Mouse (Mus musculus) liver, embryonic 16.5 days (tissue): ENCODE measurements around the gene Comt. TPM values are rescaled to one million over a fixed set of nuclear protein-coding genes. Genes with fewer than 3 reads are reported as not detected.
A peak's percentile ranks its signal among the peaks of the same experiment; 100 is the strongest.

Experiments used
- ATAC-seq: fragments of 200-750 bp; cut with Nextera tagmentation; 2 replicates; pipeline ENCODE4 v1.8.0; 2017; ENCODE audit warnings: low read depth, mild to moderate bottlenecking, moderate number of reproducible peaks, moderate library complexity
- H3K27ac ChIP-seq: fragments of 300-500 bp; sonication (generic); 2 replicates; pipeline ENCODE4 v1.5.1; 2014; ENCODE audit warnings: mild to moderate bottlenecking, low read length
- H3K27me3 ChIP-seq: fragments of 300-500 bp; sonication (generic); 2 replicates; pipeline ENCODE4 v1.6.1; 2014; ENCODE audit warnings: low read depth, low read length, mixed read lengths; ENCODE audit not compliant: control insufficient read depth, insufficient read depth
- H3K36me3 ChIP-seq: fragments of 300-500 bp; sonication (generic); 2 replicates; pipeline ENCODE4 v1.6.1; 2014; ENCODE audit warnings: mild to moderate bottlenecking; ENCODE audit not compliant: control insufficient read depth, insufficient read depth
- H3K4me1 ChIP-seq: fragments of 300-500 bp; sonication (generic); 2 replicates; pipeline ENCODE4 v1.6.1; 2014; ENCODE audit warnings: low read depth, low read length, mixed read lengths; ENCODE audit not compliant: control insufficient read depth
- H3K4me2 ChIP-seq: fragments of 300-500 bp; sonication (generic); 2 replicates; pipeline ENCODE4 v1.6.1; 2014; ENCODE audit warnings: low read depth, low read length, mixed read lengths
- H3K4me3 ChIP-seq: fragments of 300-500 bp; sonication (generic); 2 replicates; pipeline ENCODE4 v1.5.1; 2014; ENCODE audit warnings: low read depth, mild to moderate bottlenecking, low read length
- H3K9ac ChIP-seq: fragments of 300-500 bp; sonication (generic); 2 replicates; pipeline ENCODE4 v1.6.1; 2014; ENCODE audit warnings: low read depth, low read length
- H3K9me3 ChIP-seq: fragments of 300-500 bp; sonication (generic); replicated peaks from 2 replicates; pipeline ENCODE4 v1.6.1; 2016; ENCODE audit warnings: low read length; ENCODE audit not compliant: control insufficient read depth
- WGBS: fragments of 180-500 bp; shearing (Covaris S2); extraction: QIAGEN DNeasy Blood & Tissue Kit; methylation state at CpG from one replicate; pipeline ENCODE4 v1.1.7; 2014; ENCODE audit not compliant: insufficient replicate concordance; 5-methylcytosine and 5-hydroxymethylcytosine counted together
- microRNA-seq: library from miRNA; unstranded; fragments of <30 nt; microRNA quantifications from one replicate; pipeline ENCODE4, GENCODE M21; 2016
- polyA plus RNA-seq: library from polyadenylated mRNA; unstranded; fragments of >200 nt; fragmentation: Nextera tagmentation; extraction: Ambion mirVana; gene quantifications from 2 replicates; pipeline ENCODE4 v1.2.1, GENCODE M21; 2015

Gene Comt
- polyA plus RNA-seq, 1 experiment from 2014 or later: 85.1 TPM

DNA sequence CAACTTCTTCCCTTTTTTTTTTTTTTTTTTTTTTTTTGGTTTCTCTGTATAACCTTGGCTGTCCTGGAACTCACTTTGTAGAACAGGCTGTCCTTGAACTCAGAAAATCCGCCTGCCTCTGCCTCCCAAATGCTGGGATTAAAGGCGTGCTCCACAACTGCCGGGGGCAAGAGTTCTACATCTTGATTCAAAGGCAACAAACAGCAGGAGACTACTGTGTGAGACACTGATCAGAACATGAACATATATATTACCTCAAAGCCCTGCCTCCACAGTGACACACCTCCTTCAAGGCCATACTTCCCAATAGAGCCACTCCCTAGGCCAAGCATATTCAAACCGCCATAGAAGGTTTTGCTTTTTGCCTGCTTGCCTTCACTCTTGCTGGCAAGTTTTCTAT is 53.0 kb downstream of the Comt start:
- WGBS: 80% methylated on average over 4 of the region's 4 CpGs
- H3K27ac ChIP-seq: no peak overlapping the region
- ATAC-seq: no peak

DNA sequence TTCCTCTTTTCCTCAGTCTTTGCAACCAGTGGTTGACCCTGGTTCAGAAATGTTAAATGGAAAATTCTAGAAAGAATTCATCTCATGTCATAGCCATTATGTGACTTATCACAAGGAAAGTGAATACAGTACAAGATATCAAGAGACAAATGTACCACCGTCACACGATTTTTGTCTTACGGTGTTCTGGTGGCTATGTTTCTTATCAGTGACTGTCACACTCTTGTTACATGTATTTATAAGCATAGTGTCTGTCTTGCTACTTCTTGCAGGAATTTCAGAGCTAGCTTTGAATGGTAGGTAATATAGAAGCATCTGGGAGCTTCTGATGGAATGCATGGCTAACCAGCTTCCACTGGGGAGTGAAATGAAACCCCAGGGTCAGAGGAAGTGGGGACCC is 56.5 kb downstream of the Comt start:
- Histone ChIP-seq H3K4me3 (no peak overlapping the region), H3K4me1 (peaks cover 5% of the 10 kb centered on the region), H3K9me3 (no peaks in the 10 kb centered on the region), H3K9ac (no peak overlapping the region), H3K36me3 (no peaks in the 10 kb centered on the region), H3K27me3 (no peaks in the 10 kb centered on the region), H3K27ac (no peak overlapping the region), H3K4me2 (0 out of 2 replicates have a peak overlapping the region, but pooled peaks have one; percentile 2)
- ATAC-seq: peak; percentile 76
- WGBS: 25% methylated on average over 3 of the region's 3 CpGs

More for the DNA sequence above, 53.0 kb downstream of the Comt start:
- Histone ChIP-seq H3K36me3 (no peaks in the 10 kb centered on the region), H3K9me3 (no peaks in the 10 kb centered on the region), H3K4me2 (no peak overlapping the region), H3K4me1 (peaks cover 19% of the 10 kb centered on the region), H3K27me3 (no peaks in the 10 kb centered on the region), H3K9ac (no peak overlapping the region), H3K4me3 (no peak overlapping the region)

DNA sequence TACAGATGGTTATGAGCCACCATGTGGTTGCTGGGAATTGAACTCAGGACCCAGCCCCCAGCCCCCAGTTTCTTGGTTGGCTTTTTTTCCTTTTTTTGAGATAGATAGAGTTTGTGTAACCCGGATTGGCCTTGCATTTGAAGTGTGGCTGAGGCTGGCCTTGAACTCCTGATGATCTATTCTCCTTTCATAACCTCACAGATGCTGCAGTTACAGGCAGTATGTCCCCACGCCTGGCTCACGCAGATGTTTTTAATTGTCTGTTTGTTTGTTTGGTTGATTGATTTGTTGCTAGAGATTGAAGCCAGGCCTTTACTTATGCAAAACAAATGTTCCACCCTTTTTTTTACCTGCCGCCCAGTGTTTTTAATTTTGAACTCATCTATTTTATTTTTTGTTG is 59.8 kb downstream of the Comt start:
- H3K9ac ChIP-seq: no peak overlapping the region
- H3K4me2 ChIP-seq: no peak overlapping the region
- no peaks in the 10 kb centered on the region for H3K27me3 ChIP-seq
- H3K4me3 ChIP-seq: no peak overlapping the region
- H3K36me3 ChIP-seq: no peaks in the 10 kb centered on the region
- no peak for ATAC-seq
- 84% methylated on average over 4 of the region's 4 CpGs for WGBS
- no peak overlapping the region for H3K27ac ChIP-seq
- peaks cover 5% of the 10 kb centered on the region for H3K4me1 ChIP-seq
- no peaks in the 10 kb centered on the region for H3K9me3 ChIP-seq

DNA sequence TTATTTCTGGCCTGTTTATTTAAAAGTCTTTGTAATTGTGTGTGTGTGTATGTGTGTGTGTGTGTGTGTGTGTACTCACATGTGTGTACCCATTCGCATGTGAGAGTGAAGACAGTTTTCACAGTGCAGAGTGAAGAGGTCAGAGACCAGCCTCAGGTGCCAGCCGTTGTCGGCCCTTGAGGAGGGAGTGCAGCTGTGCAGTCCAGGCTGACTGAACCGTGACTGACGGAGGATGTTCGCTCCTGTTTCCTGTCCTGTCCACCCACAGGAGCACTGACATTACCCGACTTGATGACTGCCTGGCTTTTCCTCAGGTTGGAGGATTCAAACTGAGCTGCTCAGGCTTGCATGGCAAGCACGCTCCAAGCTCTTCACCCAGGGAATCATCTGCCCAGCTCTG is 63.7 kb downstream of the Comt start:
- Histone ChIP-seq H3K9ac (no peak overlapping the region), H3K36me3 (no peaks in the 10 kb centered on the region), H3K4me1 (no peaks in the 10 kb centered on the region), H3K27me3 (no peaks in the 10 kb centered on the region), H3K4me3 (no peak overlapping the region), H3K27ac (no peak overlapping the region), H3K4me2 (no peak overlapping the region), H3K9me3 (no peaks in the 10 kb centered on the region)
- WGBS: 66% methylated on average over 8 of the region's 8 CpGs
- no peak for ATAC-seq

DNA sequence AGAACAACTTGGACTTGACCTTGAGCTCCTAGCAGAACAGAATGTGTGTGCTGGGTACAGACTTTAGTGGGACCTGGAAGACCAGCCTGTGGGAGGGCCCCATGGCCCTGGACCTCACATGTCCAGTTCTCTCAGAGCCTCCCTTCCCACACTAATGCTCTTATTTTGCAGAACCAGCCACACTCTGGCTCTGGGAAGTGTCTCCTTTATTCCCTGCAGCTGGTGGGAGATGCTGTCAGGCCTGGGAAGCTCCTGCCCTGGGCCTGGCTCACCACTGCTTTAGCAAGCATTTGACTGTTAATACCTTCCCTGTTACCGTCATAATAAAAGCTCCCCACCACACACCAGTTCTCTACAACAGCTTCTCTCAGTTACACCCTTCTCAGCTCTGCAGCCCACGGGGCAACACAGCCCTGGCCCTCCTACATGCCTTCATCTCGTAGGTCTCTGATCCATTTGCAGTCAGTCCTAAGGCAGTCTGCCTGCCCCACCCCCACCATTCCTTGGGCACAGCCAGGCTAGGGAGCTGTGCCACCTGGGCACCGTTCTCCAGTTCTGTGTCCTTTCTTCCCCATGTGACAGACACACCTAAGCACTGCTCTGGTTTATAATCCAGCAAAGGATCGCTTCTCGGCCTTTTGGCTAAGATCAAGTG is 66.4 kb downstream of the Comt start:
- 73% methylated on average over 6 of the region's 6 CpGs for WGBS
- H3K27ac ChIP-seq: no peak overlapping the region
- no peak overlapping the region for H3K9ac ChIP-seq
- no peak for ATAC-seq
- H3K4me3 ChIP-seq: no peak overlapping the region
- H3K4me2 ChIP-seq: no peak overlapping the region
- H3K9me3 ChIP-seq: no peaks in the 10 kb centered on the region
- no peaks in the 10 kb centered on the region for H3K36me3 ChIP-seq
- H3K27me3 ChIP-seq: no peaks in the 10 kb centered on the region
- no peaks in the 10 kb centered on the region for H3K4me1 ChIP-seq

DNA sequence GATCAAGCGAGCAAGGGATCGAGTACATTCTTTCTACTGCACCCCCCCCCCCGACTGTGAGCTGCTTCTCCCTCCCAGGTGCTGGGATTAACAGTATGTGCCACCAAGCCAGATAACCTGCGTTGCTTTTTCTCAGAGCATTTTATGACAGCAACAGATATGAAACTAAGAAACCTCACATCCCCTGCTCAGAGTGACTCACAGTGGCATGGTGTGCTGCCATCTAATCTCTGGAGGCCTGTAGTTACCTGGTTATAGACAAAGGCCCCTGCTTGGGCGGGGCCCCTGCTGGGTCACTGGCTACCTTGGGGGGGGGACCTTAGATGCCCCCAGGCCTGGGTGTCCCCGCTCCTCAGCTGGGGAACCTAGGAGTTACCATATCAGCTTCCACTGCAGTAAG is 68.7 kb downstream of the Comt start:
- Histone ChIP-seq H3K9ac (no peak overlapping the region), H3K4me1 (peaks cover 10% of the 10 kb centered on the region), H3K4me2 (no peak overlapping the region), H3K9me3 (no peaks in the 10 kb centered on the region), H3K4me3 (no peak overlapping the region), H3K27me3 (no peaks in the 10 kb centered on the region), H3K27ac (no peak overlapping the region), H3K36me3 (no peaks in the 10 kb centered on the region)
- WGBS: 64% methylated on average over 6 of the region's 6 CpGs
- ATAC-seq: no peak

DNA sequence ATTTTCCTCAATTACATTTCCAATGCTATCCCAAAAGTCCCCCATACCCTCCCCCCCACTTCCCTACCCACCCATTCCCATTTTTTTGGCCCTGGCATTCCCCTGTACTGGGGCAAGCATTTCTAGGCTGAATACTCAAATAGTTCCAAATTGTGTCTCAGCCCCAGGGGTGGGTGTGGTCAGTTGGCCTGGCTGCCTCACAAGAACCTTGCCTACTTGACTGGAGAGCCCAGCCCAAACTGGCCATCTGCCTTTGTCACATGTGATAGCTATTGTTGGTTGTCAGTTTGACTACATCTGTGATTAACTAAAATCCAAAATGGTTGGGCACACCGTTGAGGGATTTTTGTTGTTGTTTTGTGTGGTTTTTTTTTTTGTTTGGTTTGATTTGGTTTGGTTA is 69.7 kb downstream of the Comt start:
- Histone ChIP-seq H3K4me2 (no peak overlapping the region), H3K4me3 (no peak overlapping the region), H3K36me3 (no peaks in the 10 kb centered on the region), H3K4me1 (peaks cover 20% of the 10 kb centered on the region), H3K9ac (no peak overlapping the region), H3K27me3 (no peaks in the 10 kb centered on the region), H3K9me3 (no peaks in the 10 kb centered on the region), H3K27ac (no peak overlapping the region)
- ATAC-seq: no peak
- 74% methylated on average over 1 of the region's 1 CpGs for WGBS

Small RNA genes lying within 50 kb of the gene (microRNA-seq; reads per million reads assigned to microRNA genes)
- gene Gm26219: not detected

Other genes starting within 250 kb of the Comt start
- gene Ccdc188, start 209.0 kb downstream of the Comt start, polyA plus RNA-seq: not detected in 2 replicates
- 0.63 and 0.79 TPM in 2 replicates for gene Zdhhc8, start 191.7 kb downstream of the Comt start, polyA plus RNA-seq
- 46.7 and 47.0 TPM in 2 replicates for gene Trmt2a, start 178.2 kb downstream of the Comt start, polyA plus RNA-seq
- gene Ranbp1, start 178.1 kb downstream of the Comt start, polyA plus RNA-seq: 188 and 217 TPM in 2 replicates
- not detected in 2 replicates for gene Gm49776, start 168.5 kb downstream of the Comt start, polyA plus RNA-seq
- 10.5 and 11.3 TPM in 2 replicates for gene Dgcr8, start 137.6 kb downstream of the Comt start, polyA plus RNA-seq
- 52.1 and 54.7 TPM in 2 replicates for gene Tango2, start 78.7 kb downstream of the Comt start, polyA plus RNA-seq
- 8.3 and 8.6 TPM in 2 replicates for gene Arvcf, start 78.7 kb downstream of the Comt start, polyA plus RNA-seq
- gene Txnrd2, start 468 bp downstream of the Comt start, polyA plus RNA-seq: 98.3 and 106 TPM in 2 replicates
- 6.1 and 6.3 TPM in 2 replicates for gene Gnb1l, start 71.9 kb upstream of the Comt start, polyA plus RNA-seq
- 0.43 and 0.54 TPM in 2 replicates for gene Rtl10, start 72.0 kb upstream of the Comt start, polyA plus RNA-seq
- 0.07 TPM in 1 of 2 replicates, not detected in the other for gene Tbx1, start 163.8 kb upstream of the Comt start, polyA plus RNA-seq
- gene Gp1bb, start 195.6 kb upstream of the Comt start, polyA plus RNA-seq: 13.9 and 18.2 TPM in 2 replicates
- 0.28 and 0.55 TPM in 2 replicates for gene Gm49601, start 199.6 kb upstream of the Comt start, polyA plus RNA-seq
- 3.0 and 4.2 TPM in 2 replicates for gene Sept5, start 203.1 kb upstream of the Comt start, polyA plus RNA-seq